Mouse (Mus musculus): Measurements from ENCODE around the gene Rpl4. TPM values are rescaled to one million over a fixed set of nuclear protein-coding genes. Genes with fewer than 3 reads are reported as not detected.
"Not testable (repeated sequence)": the region's sequence is repeated elsewhere in the genome, so short reads cannot be mapped to it uniquely, and the experiment has no call there.

Gene Rpl4
- polyA plus RNA-seq, 2 experiments from 2014 or later, result 3,641 to 3,879 TPM

GRCm38 (mm10) chr9:64198068-64198762 is 25.0 kb downstream of the Rpl4 start:
- ATAC-seq, result no peak

DNA sequence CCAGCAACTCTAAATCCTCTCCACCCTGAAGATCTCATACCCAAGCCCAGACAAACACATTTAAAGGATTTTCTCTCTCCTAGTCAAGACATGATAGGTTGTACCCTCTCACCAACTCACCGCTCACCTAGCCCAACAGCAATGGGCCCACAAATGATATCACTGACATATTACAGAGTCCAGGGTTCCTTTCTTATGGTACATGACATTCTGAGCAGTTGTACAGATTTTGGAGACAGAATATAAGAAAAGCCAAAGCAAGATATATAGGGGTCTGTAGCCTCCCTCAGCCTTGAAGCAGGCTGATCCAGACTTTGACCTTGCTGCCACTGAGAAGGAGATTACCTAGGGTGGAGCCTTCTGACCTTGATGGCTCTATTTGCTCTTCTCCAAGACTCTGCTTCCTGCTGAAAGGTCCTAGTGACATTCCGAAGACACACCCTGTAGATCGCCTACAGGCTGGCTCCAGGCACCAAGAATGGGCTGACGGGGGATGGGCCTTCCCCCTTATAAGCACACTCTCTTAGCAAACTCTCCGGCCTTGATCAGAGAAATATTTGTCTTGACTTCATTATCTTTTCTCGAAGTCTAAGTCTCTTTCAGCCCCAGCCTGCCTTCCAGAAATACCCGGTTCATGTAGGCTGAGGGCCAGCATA is 25.7 kb downstream of the Rpl4 start:
- not testable (repeated sequence) for ATAC-seq

DNA sequence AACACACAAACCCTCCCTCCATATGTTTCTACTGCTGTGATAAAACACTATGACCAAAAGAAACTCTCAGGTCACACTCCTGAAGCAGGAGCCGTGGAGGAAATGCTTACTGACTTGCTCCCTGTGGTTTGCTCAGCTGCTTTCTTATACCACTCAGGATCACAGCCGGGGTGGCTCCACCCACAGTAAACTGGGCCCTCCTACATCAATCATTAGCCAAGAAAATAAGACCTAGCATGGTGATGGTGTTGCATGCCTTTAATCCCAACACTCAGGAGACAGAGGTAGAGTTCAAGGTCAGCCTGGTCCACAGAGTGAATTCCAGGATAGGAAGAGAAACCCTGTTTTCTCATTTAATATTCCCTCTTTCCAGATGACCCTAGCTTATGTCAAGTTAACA is 26.7 kb downstream of the Rpl4 start:
- ATAC-seq, result no peak

- ATAC-seq, result no peak
Measured at GRCm38 (mm10) chr9:64202331-64202730, 29.2 kb downstream of the Rpl4 start.

DNA sequence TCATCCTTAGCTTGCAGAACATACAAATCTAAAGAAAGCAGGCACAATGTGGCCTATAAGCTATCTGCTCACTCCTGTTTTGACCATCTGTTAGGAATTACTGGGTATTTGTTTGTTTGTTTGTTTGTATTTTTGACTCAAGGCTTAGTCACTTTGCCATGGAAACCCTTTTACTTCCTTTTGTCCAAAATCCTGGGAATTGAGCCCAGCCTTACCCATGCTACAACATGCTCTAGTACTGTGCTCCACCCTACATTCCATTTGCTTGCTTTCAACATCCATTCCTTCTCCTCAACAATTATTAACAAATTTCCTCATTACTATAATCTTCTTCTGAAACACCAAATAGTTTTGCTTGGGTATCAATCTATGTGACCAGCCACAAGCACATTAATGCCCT is 29.7 kb downstream of the Rpl4 start:
- no peak for ATAC-seq

GRCm38 (mm10) chr9:64207509-64208084 is 34.4 kb downstream of the Rpl4 start:
- no peak for ATAC-seq

GRCm38 (mm10) chr9:64214452-64214851 is 41.3 kb downstream of the Rpl4 start:
- no peak for ATAC-seq

DNA sequence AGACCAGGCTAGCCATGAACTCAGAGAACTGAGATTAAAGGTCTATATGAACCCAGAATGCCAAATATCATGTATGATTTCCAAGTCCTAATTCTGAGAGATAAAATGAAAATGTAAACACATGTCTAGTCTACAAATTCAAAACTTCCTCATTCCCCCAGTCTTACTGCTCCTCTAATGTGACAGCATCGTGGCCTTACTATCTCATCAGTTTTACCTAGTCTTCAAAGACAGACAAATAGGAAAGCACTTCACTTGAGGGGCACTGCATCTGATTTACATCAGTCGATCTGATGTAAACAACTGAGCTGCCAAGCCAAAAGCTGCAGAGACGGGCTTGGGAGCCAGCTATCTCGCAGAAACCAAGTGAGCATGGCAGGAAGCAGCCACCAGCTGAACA is 42.9 kb downstream of the Rpl4 start:
- ATAC-seq, result no peak

DNA sequence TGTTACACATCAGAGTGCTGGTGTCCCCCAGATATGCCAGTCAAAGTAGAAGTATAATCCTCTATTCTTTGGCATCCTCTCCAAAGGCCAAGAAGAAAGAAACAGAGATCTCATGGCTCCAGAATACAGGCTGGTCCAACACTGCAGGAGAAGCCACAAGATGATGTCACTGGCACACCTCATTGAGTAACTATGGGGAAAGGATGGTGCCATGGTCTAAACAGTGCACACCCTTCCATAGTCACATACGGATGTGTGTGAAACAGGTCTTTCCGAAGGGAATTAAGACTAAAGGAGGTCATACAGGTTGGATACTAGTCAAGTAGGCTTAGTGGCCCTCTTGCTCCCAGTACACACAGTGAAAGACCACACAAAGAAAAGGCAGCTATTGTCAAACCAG is 43.5 kb downstream of the Rpl4 start:
- no peak for ATAC-seq

DNA sequence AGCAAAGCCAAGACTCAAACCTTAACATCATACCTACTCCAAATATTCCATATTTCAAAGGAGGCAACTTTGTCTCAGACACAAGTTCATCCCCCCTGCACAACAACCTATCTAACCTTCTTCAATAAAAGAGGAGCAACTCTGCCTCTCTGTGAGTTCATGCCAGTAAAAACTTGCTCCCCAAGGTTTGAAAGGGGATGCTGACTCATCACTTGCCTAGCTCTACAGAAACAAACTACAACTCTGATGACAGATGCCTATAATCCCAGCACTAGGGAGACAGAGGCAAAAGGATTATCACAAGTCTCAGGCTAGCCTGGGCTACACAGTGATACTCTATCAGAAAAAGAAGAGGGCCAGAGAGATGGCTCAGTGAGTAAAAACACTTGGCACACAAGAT is 44.7 kb downstream of the Rpl4 start:
- no peak for ATAC-seq

GRCm38 (mm10) chr9:64219305-64219704 is 46.1 kb downstream of the Rpl4 start:
- ATAC-seq, result no peak

- ATAC-seq, result no peak
Measured at GRCm38 (mm10) chr9:64219772-64220420, 46.7 kb downstream of the Rpl4 start.

- no peak for ATAC-seq
Measured at GRCm38 (mm10) chr9:64220603-64221002, 47.4 kb downstream of the Rpl4 start.

GRCm38 (mm10) chr9:64221480-64221879 is 48.3 kb downstream of the Rpl4 start:
- ATAC-seq, result no peak

DNA sequence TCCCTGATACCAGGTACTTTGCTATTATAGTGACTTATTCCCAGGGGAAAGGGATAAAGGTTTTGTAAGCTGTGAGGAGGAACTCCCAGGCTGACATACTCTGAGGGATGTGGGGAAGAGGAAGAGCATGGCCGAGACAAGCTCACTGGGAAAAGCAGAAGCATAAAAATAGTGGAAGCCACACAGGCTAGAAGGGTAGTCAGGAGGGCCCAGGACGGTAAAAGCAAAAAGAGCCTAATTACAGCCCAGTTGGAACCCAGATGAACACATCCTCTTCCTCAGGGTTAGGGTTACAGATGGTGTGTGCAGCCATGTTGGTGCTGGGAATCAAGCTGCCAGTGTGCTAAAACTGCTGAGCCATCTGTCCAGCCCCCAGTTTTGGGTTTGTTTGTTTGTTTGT is 48.9 kb downstream of the Rpl4 start:
- ATAC-seq, result no peak

GRCm38 (mm10) chr9:64225805-64226204 is 52.6 kb downstream of the Rpl4 start:
- ATAC-seq, result no peak

DNA sequence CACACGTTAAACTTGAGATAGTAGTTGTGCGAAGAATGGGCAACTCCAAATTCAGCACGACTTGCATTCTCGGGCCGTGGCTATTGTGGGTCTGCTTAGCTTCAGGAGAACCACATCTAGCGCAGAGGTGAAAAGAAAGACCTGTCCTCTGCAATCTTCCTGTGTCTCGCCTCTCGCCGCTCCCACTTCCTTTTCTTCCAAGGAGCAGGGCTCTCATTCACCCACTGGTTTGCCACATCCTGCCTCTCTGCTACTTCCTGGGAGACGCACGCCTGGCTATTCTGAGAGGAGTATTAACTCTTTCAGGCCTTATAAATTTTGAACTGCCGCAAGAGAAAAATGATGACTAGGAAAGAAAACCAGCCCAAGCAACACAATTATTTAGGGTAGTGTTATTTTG is 54.6 kb downstream of the Rpl4 start:
- peak; percentile 53 for ATAC-seq

Other genes with a start within 250 kb of the Rpl4 start
- gene Smad6, start 151.3 kb upstream of the Rpl4 start, polyA plus RNA-seq (2017; shearing (Covaris generic)), result under 1 TPM in 1 of 2 experiments, not detected in 1; 0.11 TPM
- gene Lctl, start 56.2 kb upstream of the Rpl4 start, polyA plus RNA-seq (2017; shearing (Covaris generic)), result not detected
- gene Zwilch, start 271 bp upstream of the Rpl4 start, polyA plus RNA-seq (2017; shearing (Covaris generic)), result 1 to 10 TPM; 3.9 to 5.0 TPM
- gene Snapc5, start 5.9 kb downstream of the Rpl4 start, polyA plus RNA-seq (2017; shearing (Covaris generic)), result 10 to 100 TPM; 59.8 to 61.1 TPM
- 1 to 10 TPM; 3.8 to 9.9 TPM for gene Uchl4, start 61.8 kb downstream of the Rpl4 start, polyA plus RNA-seq (2017; shearing (Covaris generic))
- 10 to 100 TPM; 31.5 to 33.0 TPM for gene Map2k1, start 80.3 kb downstream of the Rpl4 start, polyA plus RNA-seq (2017; shearing (Covaris generic))
- 10 to 100 TPM; 49.9 to 60.6 TPM for gene Tipin, start 108.2 kb downstream of the Rpl4 start, polyA plus RNA-seq (2017; shearing (Covaris generic))
- gene Dis3l, start 167.9 kb downstream of the Rpl4 start, polyA plus RNA-seq (2017; shearing (Covaris generic)), result 10 to 100 TPM in 1 of 2 experiments, 1 to 10 TPM in 1; 9.4 to 12.5 TPM
- under 1 TPM; 0.11 to 0.36 TPM for gene Megf11, start 212.3 kb downstream of the Rpl4 start, polyA plus RNA-seq (2017; shearing (Covaris generic))